Mouse (Mus musculus): ENCODE measurements around the gene Apaf1. TPM values are rescaled to one million over a fixed set of nuclear protein-coding genes. Genes with fewer than 3 reads are reported as not detected.

Gene Apaf1
- 6.8 and 6.9 TPM in 2 replicates for polyA plus RNA-seq (2015; fragmentation: Nextera tagmentation; extraction: Ambion mirVana)

- under 1% methylated on average over 86 of the region's 87 CpGs for WGBS (ENCODE audit: insufficient replicate concordance)
- peak within 1 kb of the TSS; percentile 91 for H3K27ac ChIP-seq (replicated peaks)
- no peaks in the 10 kb centered on the region for H3K9me3 ChIP-seq (replicated peaks)
- no peaks in the 10 kb centered on the region for H3K27me3 ChIP-seq
- peak within 1 kb of the TSS; percentile 96 for H3K4me2 ChIP-seq
- ATAC-seq (ENCODE audit: insufficient read depth) = peak; percentile 97
- H3K4me1 ChIP-seq (replicated peaks) = peaks cover 14% of the 10 kb centered on the region
- peak within 1 kb of the TSS; percentile 98 for H3K4me3 ChIP-seq (replicated peaks)
- peak within 1 kb of the TSS; percentile 96 for H3K9ac ChIP-seq
- peaks cover 18% of the 10 kb centered on the region for H3K36me3 ChIP-seq (replicated peaks)
Observed at GRCm38 (mm10) chr10:91082550-91083392, at the start of gene Apaf1, which contains the start of gene Ikbip. TSS of gene Apaf1 (minus strand) at chr10:91082770. TSS of gene Ikbip (plus strand) at chr10:91082940.

GRCm38 (mm10) chr10:91131565-91131964 is 49.0 kb upstream of the Apaf1 start:
- no peak for ATAC-seq (ENCODE audit: insufficient read depth)
- Histone ChIP-seq H3K27me3 (no peaks in the 10 kb centered on the region), H3K4me3 (replicated peaks) (no peak overlapping the region), H3K9ac (no peak overlapping the region), H3K36me3 (replicated peaks) (no peaks in the 10 kb centered on the region), H3K4me1 (replicated peaks) (peaks cover 5% of the 10 kb centered on the region; the same call in 1 of the 2 replicates), H3K4me2 (no peak overlapping the region), H3K27ac (replicated peaks) (no peak overlapping the region), H3K9me3 (replicated peaks) (no peaks in the 10 kb centered on the region)
- 74% methylated on average over 1 of the region's 1 CpGs for WGBS (ENCODE audit: insufficient replicate concordance)

- no peaks in the 10 kb centered on the region for H3K27me3 ChIP-seq
- H3K4me1 ChIP-seq (replicated peaks) = peaks cover 5% of the 10 kb centered on the region; the same call in 1 of the 2 replicates
- 73% methylated on average over 3 of the region's 3 CpGs for WGBS (ENCODE audit: insufficient replicate concordance)
- H3K4me2 ChIP-seq = no peak overlapping the region
- no peak overlapping the region for H3K27ac ChIP-seq (replicated peaks)
- no peak for ATAC-seq (ENCODE audit: insufficient read depth)
- H3K36me3 ChIP-seq (replicated peaks) = no peaks in the 10 kb centered on the region
- no peak overlapping the region for H3K9ac ChIP-seq
- H3K9me3 ChIP-seq (replicated peaks) = no peaks in the 10 kb centered on the region
- H3K4me3 ChIP-seq (replicated peaks) = no peak overlapping the region
Observed at GRCm38 (mm10) chr10:91130792-91131191, 48.2 kb upstream of the Apaf1 start.

GRCm38 (mm10) chr10:91128551-91129160 is 46.1 kb upstream of the Apaf1 start:
- no peak overlapping the region for H3K27ac ChIP-seq (replicated peaks)
- WGBS (ENCODE audit: insufficient replicate concordance) = 66% methylated on average over 1 of the region's 1 CpGs
- H3K4me1 ChIP-seq (replicated peaks) = peaks cover 11% of the 10 kb centered on the region
- H3K9ac ChIP-seq = no peak overlapping the region
- H3K36me3 ChIP-seq (replicated peaks) = no peaks in the 10 kb centered on the region
- no peak overlapping the region for H3K4me2 ChIP-seq
- H3K27me3 ChIP-seq = no peaks in the 10 kb centered on the region
- no peak for ATAC-seq (ENCODE audit: insufficient read depth)
- H3K9me3 ChIP-seq (replicated peaks) = no peaks in the 10 kb centered on the region
- no peak overlapping the region for H3K4me3 ChIP-seq (replicated peaks)

GRCm38 (mm10) chr10:91127395-91127794 is 44.8 kb upstream of the Apaf1 start:
- Histone ChIP-seq H3K27me3 (no peaks in the 10 kb centered on the region), H3K9ac (no peak overlapping the region), H3K27ac (replicated peaks) (no peak overlapping the region), H3K4me1 (replicated peaks) (peaks cover 16% of the 10 kb centered on the region), H3K9me3 (replicated peaks) (no peaks in the 10 kb centered on the region), H3K4me2 (no peak overlapping the region), H3K4me3 (replicated peaks) (no peak overlapping the region), H3K36me3 (replicated peaks) (no peaks in the 10 kb centered on the region)
- WGBS (ENCODE audit: insufficient replicate concordance) = 32% methylated on average over 2 of the region's 2 CpGs
- ATAC-seq (ENCODE audit: insufficient read depth) = no peak

GRCm38 (mm10) chr10:91126618-91127355 is 44.2 kb upstream of the Apaf1 start:
- H3K27me3 ChIP-seq = no peaks in the 10 kb centered on the region
- H3K4me2 ChIP-seq = no peak overlapping the region
- WGBS (ENCODE audit: insufficient replicate concordance) = 44% methylated on average over 10 of the region's 10 CpGs
- H3K9ac ChIP-seq = no peak overlapping the region
- no peaks in the 10 kb centered on the region for H3K9me3 ChIP-seq (replicated peaks)
- peaks cover 4% of the 10 kb centered on the region for H3K36me3 ChIP-seq (replicated peaks)
- ATAC-seq (ENCODE audit: insufficient read depth) = no peak
- H3K4me3 ChIP-seq (replicated peaks) = no peak overlapping the region
- peaks cover 21% of the 10 kb centered on the region for H3K4me1 ChIP-seq (replicated peaks)
- no peak overlapping the region for H3K27ac ChIP-seq (replicated peaks)

GRCm38 (mm10) chr10:91123828-91124822 is 41.6 kb upstream of the Apaf1 start, which contains the start of gene Slc25a3:
TSS of gene Slc25a3 (minus strand) at chr10:91124059.
- peak; percentile 98 for ATAC-seq (ENCODE audit: insufficient read depth)

GRCm38 (mm10) chr10:91123281-91123827 is 40.8 kb upstream of the Apaf1 start:
- Histone ChIP-seq H3K27ac (replicated peaks) (peak overlapping the region; percentile 93), H3K4me2 (peak overlapping the region; percentile 70), H3K36me3 (replicated peaks) (peaks cover 35% of the 10 kb centered on the region), H3K9me3 (replicated peaks) (no peaks in the 10 kb centered on the region), H3K9ac (peak overlapping the region; percentile 92), H3K4me1 (replicated peaks) (peaks cover 29% of the 10 kb centered on the region), H3K4me3 (replicated peaks) (peak overlapping the region; percentile 78), H3K27me3 (no peaks in the 10 kb centered on the region)
- under 1% methylated on average over 44 of the region's 44 CpGs for WGBS (ENCODE audit: insufficient replicate concordance)
- ATAC-seq (ENCODE audit: insufficient read depth) = peak; percentile 67

More at GRCm38 (mm10) chr10:91123828-91124822, 41.6 kb upstream of the Apaf1 start, which contains the start of gene Slc25a3:
- Histone ChIP-seq H3K27ac (replicated peaks) (peak within 1 kb of the TSS; percentile 93), H3K36me3 (replicated peaks) (peaks cover 27% of the 10 kb centered on the region), H3K27me3 (no peaks in the 10 kb centered on the region), H3K9ac (peak within 1 kb of the TSS; percentile 92), H3K9me3 (replicated peaks) (no peaks in the 10 kb centered on the region), H3K4me1 (replicated peaks) (peaks cover 29% of the 10 kb centered on the region), H3K4me2 (peak within 1 kb of the TSS; percentile 70), H3K4me3 (replicated peaks) (peak within 1 kb of the TSS; percentile 78)
- WGBS (ENCODE audit: insufficient replicate concordance) = 8% methylated on average over 59 of the region's 59 CpGs

- Histone ChIP-seq H3K4me3 (replicated peaks) (peak overlapping the region; percentile 78), H3K4me2 (peak overlapping the region; percentile 70), H3K9me3 (replicated peaks) (no peaks in the 10 kb centered on the region), H3K4me1 (replicated peaks) (peaks cover 29% of the 10 kb centered on the region), H3K9ac (peak overlapping the region; percentile 92), H3K27ac (replicated peaks) (peak overlapping the region; percentile 93; the same call in 1 of the 2 replicates), H3K36me3 (replicated peaks) (peaks cover 42% of the 10 kb centered on the region), H3K27me3 (no peaks in the 10 kb centered on the region)
- ATAC-seq (ENCODE audit: insufficient read depth) = no peak
- WGBS (ENCODE audit: insufficient replicate concordance) = 7% methylated on average over 6 of the region's 6 CpGs
Observed at GRCm38 (mm10) chr10:91122646-91123045, 40.1 kb upstream of the Apaf1 start.

- Histone ChIP-seq H3K9me3 (replicated peaks) (no peaks in the 10 kb centered on the region), H3K27ac (replicated peaks) (no peak overlapping the region), H3K36me3 (replicated peaks) (peaks cover 87% of the 10 kb centered on the region), H3K4me3 (replicated peaks) (no peak overlapping the region), H3K4me1 (replicated peaks) (peaks cover 10% of the 10 kb centered on the region), H3K4me2 (no peak overlapping the region), H3K9ac (no peak overlapping the region), H3K27me3 (no peaks in the 10 kb centered on the region)
- WGBS (ENCODE audit: insufficient replicate concordance) = 84% methylated on average over 12 of the region's 12 CpGs
- no peak for ATAC-seq (ENCODE audit: insufficient read depth)
Observed at GRCm38 (mm10) chr10:91116958-91117357, 34.4 kb upstream of the Apaf1 start.

Measured in liver, embryonic 15.5 days (tissue).